Mouse (Mus musculus): ENCODE measurements around the gene Dclk1. TPM values are rescaled to one million over a fixed set of nuclear protein-coding genes. Genes with fewer than 3 reads are reported as not detected.
A peak's percentile ranks its signal among the peaks of the same experiment; 100 is the strongest.

Gene Dclk1
- polyA plus RNA-seq, 1 experiment from 2014 or later, result 4.4 TPM

DNA sequence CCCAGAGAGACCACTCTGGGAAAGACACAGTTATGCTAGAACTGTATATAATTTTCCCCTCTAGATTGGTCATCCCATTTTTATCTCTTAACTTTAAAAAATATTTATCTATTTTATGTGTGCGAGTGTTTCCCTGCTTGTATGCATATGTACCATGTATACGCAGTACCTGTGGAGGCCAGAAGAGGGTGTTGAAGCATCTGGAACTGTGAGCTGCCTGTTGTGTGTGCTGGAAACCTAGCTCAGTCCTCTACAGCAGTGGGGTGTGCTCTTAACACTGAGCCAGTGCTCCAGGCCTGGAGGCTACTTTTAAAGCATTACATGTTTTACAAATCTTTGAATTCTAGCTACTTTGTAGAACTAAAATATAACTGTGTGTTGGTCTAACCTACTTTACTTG, 35.8 kb upstream of the Dclk1 start:
- Histone ChIP-seq H3K9me3 (ENCODE audit: control insufficient read depth, low read length) (no peaks in the 10 kb centered on the region), H3K4me3 (ENCODE audit: low read depth, low read length) (no peak overlapping the region), H3K4me2 (replicated peaks; ENCODE audit: low read depth) (no peak overlapping the region), H3K4me1 (replicated peaks; ENCODE audit: control insufficient read depth, insufficient read depth) (no peaks in the 10 kb centered on the region), H3K27me3 (ENCODE audit: control insufficient read depth, insufficient read depth, low read length) (no peaks in the 10 kb centered on the region), H3K36me3 (ENCODE audit: control insufficient read depth, insufficient read depth, low read length) (no peaks in the 10 kb centered on the region), H3K27ac (replicated peaks) (no peak overlapping the region), H3K9ac (ENCODE audit: low read length) (no peak overlapping the region)
- WGBS, result 96% methylated on average over 2 of the region's 2 CpGs
- TF ChIP-seq EP300 (optimal IDR thresholded peaks at IDR 0.05) (no peak), CTCF (IDR thresholded peaks at IDR 0.05; ENCODE audit: low read depth) (no peak)
- DNase-seq (ENCODE audit: low spot score) (no peak), ATAC-seq (ENCODE audit: low FRiP score, low TSS enrichment) (no peak)

DNA sequence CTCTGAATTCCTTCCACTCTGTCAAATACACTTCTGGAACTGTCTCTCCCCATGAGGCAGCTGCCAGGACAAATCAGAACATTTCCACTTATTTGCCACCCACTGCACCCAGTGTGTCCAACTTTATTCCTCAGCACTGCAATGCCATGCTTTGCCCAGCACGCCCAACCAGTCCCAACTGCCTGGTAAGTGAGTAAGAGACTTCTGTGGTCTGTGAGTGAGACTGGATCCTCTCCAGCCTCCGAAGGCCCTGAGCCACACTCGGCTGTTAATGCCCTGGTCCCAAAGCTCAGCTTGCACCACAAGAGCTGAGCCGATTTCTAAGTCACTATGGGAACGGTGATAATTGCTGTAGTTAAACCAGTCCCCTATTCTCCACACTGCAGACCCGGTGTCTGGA, 34.5 kb upstream of the Dclk1 start:
- H3K36me3 ChIP-seq (ENCODE audit: control insufficient read depth, insufficient read depth, low read length), result no peaks in the 10 kb centered on the region
- H3K27ac ChIP-seq (replicated peaks), result no peak overlapping the region
- H3K4me2 ChIP-seq (replicated peaks; ENCODE audit: low read depth), result no peak overlapping the region
- H3K4me1 ChIP-seq (replicated peaks; ENCODE audit: control insufficient read depth, insufficient read depth), result no peaks in the 10 kb centered on the region
- H3K9me3 ChIP-seq (ENCODE audit: control insufficient read depth, low read length), result no peaks in the 10 kb centered on the region
- WGBS, result 75% methylated on average over 6 of the region's 6 CpGs
- no peak overlapping the region for H3K4me3 ChIP-seq (ENCODE audit: low read depth, low read length)
- no peaks in the 10 kb centered on the region for H3K27me3 ChIP-seq (ENCODE audit: control insufficient read depth, insufficient read depth, low read length)
- H3K9ac ChIP-seq (ENCODE audit: low read length), result no peak overlapping the region
- TF ChIP-seq CTCF (IDR thresholded peaks at IDR 0.05; ENCODE audit: low read depth), result no peak
- DNase-seq (ENCODE audit: low spot score) (no peak), ATAC-seq (ENCODE audit: low FRiP score, low TSS enrichment) (0 out of 2 replicates have a peak, but pooled peaks have one; percentile 4)

DNA sequence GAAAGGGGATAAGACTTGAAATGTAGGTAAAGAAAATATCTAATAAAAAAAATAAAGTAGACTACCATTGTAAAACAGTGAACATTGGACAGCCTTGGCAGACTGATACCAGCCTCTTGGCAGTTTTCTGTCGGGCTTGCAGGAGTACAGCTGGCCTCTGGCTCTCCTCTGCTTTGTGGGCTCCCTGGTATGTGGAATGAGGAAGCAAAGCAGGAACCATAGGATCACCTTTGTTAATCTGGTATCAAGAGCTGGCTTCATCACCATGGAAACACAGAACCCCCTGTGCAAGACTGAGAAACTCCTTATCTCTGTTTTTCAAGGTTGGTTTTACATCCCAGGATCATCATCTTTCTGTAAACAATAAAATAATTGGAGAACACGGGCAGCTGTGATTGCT, 29.9 kb upstream of the Dclk1 start:
- H3K27ac ChIP-seq (replicated peaks), result no peak overlapping the region
- no peak for ATAC-seq (ENCODE audit: low FRiP score, low TSS enrichment)
- H3K4me2 ChIP-seq (replicated peaks; ENCODE audit: low read depth), result no peak overlapping the region
- no peaks in the 10 kb centered on the region for H3K27me3 ChIP-seq (ENCODE audit: control insufficient read depth, insufficient read depth, low read length)
- H3K4me3 ChIP-seq (ENCODE audit: low read depth, low read length), result no peak overlapping the region
- 25% methylated on average over 2 of the region's 2 CpGs for WGBS
- no peak for DNase-seq (ENCODE audit: low spot score)
- H3K9me3 ChIP-seq (ENCODE audit: control insufficient read depth, low read length), result no peaks in the 10 kb centered on the region
- H3K9ac ChIP-seq (ENCODE audit: low read length), result no peak overlapping the region
- no peaks in the 10 kb centered on the region for H3K4me1 ChIP-seq (replicated peaks; ENCODE audit: control insufficient read depth, insufficient read depth)
- no peaks in the 10 kb centered on the region for H3K36me3 ChIP-seq (ENCODE audit: control insufficient read depth, insufficient read depth, low read length)
- no peak for TF ChIP-seq EP300 (optimal IDR thresholded peaks at IDR 0.05)
- TF ChIP-seq CTCF (IDR thresholded peaks at IDR 0.05; ENCODE audit: low read depth), result no peak

DNA sequence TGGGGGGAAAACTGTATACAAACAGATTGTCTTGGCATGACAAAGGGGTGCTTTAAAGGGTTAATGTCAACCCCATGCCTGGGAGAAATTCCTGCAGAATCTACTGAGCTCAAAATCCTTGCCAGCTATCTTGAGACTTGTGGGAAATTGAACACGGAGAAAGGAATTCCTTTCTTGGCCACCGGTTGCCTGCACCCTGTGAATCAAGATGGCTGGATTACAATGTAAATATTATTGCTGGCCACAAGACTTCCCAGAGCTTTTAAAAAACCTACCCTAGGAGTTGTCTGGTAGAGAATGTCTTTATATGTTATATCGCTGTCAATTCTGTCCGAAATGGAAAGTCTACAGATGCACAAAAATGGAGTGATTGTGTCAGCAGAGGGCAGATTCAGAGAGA, 28.4 kb upstream of the Dclk1 start:
- no peak overlapping the region for H3K27ac ChIP-seq (replicated peaks)
- H3K4me3 ChIP-seq (ENCODE audit: low read depth, low read length), result no peak overlapping the region
- H3K9ac ChIP-seq (ENCODE audit: low read length), result no peak overlapping the region
- TF ChIP-seq CTCF (IDR thresholded peaks at IDR 0.05; ENCODE audit: low read depth), result no peak
- no peak for TF ChIP-seq EP300 (optimal IDR thresholded peaks at IDR 0.05)
- H3K27me3 ChIP-seq (ENCODE audit: control insufficient read depth, insufficient read depth, low read length), result no peaks in the 10 kb centered on the region
- no peak overlapping the region for H3K4me2 ChIP-seq (replicated peaks; ENCODE audit: low read depth)
- no peaks in the 10 kb centered on the region for H3K9me3 ChIP-seq (ENCODE audit: control insufficient read depth, low read length)
- WGBS, result 35% methylated on average over 4 of the region's 4 CpGs
- no peaks in the 10 kb centered on the region for H3K4me1 ChIP-seq (replicated peaks; ENCODE audit: control insufficient read depth, insufficient read depth)
- DNase-seq (ENCODE audit: low spot score) (no peak), ATAC-seq (ENCODE audit: low FRiP score, low TSS enrichment) (no peak)
- H3K36me3 ChIP-seq (ENCODE audit: control insufficient read depth, insufficient read depth, low read length), result no peaks in the 10 kb centered on the region

DNA sequence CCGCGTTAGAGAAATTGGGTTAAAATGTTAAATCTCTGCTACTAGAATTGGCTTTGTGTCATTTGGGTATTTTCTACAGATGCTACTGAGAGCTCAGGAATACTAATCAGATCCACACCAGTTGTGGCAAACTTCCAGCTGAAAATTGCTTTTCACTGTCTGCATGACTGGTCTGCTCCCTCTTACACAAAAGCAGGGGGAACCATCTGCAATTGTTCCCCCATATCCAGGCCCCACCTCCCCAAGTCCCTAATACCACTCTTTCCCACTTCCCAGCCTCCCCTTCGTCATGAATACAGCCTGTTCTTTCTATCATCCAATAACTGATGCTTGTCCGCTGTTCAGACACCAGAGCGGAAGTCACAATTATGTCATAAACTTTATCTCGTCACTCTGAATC, 27.8 kb upstream of the Dclk1 start:
- DNase-seq (ENCODE audit: low spot score) (no peak), ATAC-seq (ENCODE audit: low FRiP score, low TSS enrichment) (no peak)
- TF ChIP-seq CTCF (IDR thresholded peaks at IDR 0.05; ENCODE audit: low read depth), result no peak
- Histone ChIP-seq H3K27ac (replicated peaks) (no peak overlapping the region), H3K4me2 (replicated peaks; ENCODE audit: low read depth) (no peak overlapping the region), H3K27me3 (ENCODE audit: control insufficient read depth, insufficient read depth, low read length) (no peaks in the 10 kb centered on the region), H3K9ac (ENCODE audit: low read length) (no peak overlapping the region), H3K36me3 (ENCODE audit: control insufficient read depth, insufficient read depth, low read length) (no peaks in the 10 kb centered on the region), H3K4me3 (ENCODE audit: low read depth, low read length) (no peak overlapping the region), H3K9me3 (ENCODE audit: control insufficient read depth, low read length) (no peaks in the 10 kb centered on the region), H3K4me1 (replicated peaks; ENCODE audit: control insufficient read depth, insufficient read depth) (no peaks in the 10 kb centered on the region)
- 73% methylated on average over 6 of the region's 6 CpGs for WGBS

DNA sequence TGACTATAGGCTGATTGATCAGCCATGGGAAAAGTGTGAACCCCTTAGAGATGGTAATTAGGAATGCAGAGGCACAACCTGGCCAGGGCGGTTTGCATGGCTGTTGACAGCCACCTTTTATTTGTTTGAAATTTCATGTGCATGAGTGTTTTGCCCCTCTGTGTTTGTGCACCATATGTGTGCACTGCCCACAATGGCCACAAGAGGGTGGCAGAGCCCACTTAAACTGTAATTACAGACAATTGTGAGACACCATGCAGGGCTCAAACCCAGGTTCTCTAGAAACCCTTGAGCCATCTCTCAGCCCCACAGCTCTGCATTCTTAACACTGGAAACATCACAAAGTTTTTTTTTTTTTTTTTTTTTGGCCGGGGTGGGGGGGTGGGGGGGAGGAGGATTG, 19.7 kb upstream of the Dclk1 start:
- Histone ChIP-seq H3K27me3 (ENCODE audit: control insufficient read depth, insufficient read depth, low read length) (no peaks in the 10 kb centered on the region), H3K27ac (replicated peaks) (no peak overlapping the region), H3K9ac (ENCODE audit: low read length) (no peak overlapping the region), H3K9me3 (ENCODE audit: control insufficient read depth, low read length) (no peaks in the 10 kb centered on the region), H3K4me2 (replicated peaks; ENCODE audit: low read depth) (no peak overlapping the region), H3K4me3 (ENCODE audit: low read depth, low read length) (no peak overlapping the region), H3K4me1 (replicated peaks; ENCODE audit: control insufficient read depth, insufficient read depth) (no peaks in the 10 kb centered on the region; the same call in 1 of the 2 replicates), H3K36me3 (ENCODE audit: control insufficient read depth, insufficient read depth, low read length) (no peaks in the 10 kb centered on the region)
- DNase-seq (ENCODE audit: low spot score) (no peak), ATAC-seq (ENCODE audit: low FRiP score, low TSS enrichment) (no peak)
- 85% methylated on average over 2 of the region's 2 CpGs for WGBS
- no peak for TF ChIP-seq EP300 (optimal IDR thresholded peaks at IDR 0.05)
- TF ChIP-seq CTCF (IDR thresholded peaks at IDR 0.05; ENCODE audit: low read depth), result peak; percentile 40
